Mouse (Mus musculus): ENCODE data around the gene Rusc2.

DNA sequence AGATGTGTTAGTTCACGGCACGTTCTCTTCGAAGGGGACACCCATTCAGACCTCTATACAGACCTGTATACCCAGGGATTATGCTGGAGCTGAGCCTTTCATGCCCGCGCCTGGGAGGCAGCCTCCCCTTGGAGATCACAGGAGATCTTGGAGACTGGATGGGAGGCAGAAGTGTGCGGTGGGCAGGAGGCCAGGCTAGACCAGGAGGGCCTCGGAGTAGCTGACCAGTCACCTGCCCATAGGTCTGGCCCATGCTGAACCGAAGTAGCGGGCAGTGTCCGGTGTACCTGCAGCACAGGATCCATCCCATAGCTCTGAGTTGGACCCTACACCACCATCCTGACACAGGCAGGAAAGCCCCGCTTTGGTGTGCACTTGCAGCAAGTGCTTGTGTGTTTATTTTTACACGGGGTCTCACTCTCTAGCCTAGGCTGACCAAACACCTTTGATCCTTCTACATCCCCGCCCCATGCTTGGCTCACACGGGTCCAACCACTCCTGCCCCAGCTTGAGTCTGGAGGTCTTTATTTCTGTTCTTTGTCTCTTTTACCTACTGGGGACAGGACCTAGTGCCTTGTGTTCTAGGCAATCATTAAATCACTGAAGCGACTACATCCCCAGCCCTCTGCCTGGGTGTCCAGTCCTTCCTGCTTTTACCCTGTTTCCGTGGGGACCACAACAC, 46.5 kb downstream of the Rusc2 start:
- TF ChIP-seq GATA1 (IDR thresholded peaks at IDR 0.05; ENCODE audit: borderline replicate concordance, low read length), result no peak
- no peak for TF ChIP-seq FLI1 (IDR thresholded peaks at IDR 0.05; ENCODE audit: low read length)

All from megakaryocyte, embryonic 14.5 days (primary cell).